Mouse (Mus musculus) thymus, postnatal 10 days (tissue): ENCODE results near the gene Gm10188.

ENCODE experiments used
- DNase-seq, 2 experiments: peaks; one replicate each; pipeline ENCODE4 v3.0.0; 2021; ENCODE audit warnings: low spot score in 2 of 2

The Gm10188 gene

GRCm38 (mm10) chr1:132195100-132195499 is 34.5 kb downstream of the Gm10188 start:
- no peak for DNase-seq

DNA sequence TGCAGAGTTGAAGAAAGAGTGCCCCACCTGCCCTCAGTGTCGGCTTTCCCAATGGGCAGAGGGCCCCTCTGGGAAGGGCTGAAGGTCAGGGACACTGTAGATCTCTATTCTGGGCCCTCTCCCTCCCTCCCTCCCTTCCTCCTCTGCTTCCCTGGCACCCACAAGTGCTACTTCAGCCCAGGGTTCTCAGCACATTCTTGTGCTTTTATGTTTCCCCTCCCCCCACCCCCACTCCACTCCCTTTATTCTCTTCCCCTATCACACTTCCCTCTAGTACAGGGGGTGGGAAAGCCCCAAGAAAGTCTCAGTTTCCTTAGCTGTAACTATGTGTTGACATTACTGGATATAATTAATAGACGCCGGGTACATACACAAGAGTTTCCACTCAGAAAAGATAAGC is 34.9 kb downstream of the Gm10188 start:
- no peak for DNase-seq

DNA sequence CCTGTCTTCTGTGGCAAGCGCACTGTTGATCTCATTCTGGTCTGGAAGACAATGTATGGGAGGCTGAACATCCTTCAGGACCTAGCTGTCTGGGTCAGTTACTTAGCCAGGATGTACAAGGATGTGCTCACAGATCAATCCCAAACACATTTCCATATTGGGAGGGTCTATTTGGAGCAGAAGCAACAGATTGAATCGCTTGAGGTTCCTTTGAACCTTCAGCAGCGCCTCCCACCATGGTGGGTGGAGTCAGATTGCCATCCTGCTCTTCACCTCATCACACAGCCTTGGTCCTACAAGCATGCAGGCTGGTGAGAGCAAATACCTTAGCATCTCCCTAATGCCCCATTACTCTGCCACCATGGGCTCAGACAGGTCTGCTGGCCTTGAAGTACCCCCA is 35.8 kb downstream of the Gm10188 start:
- DNase-seq = no peak

GRCm38 (mm10) chr1:132191786-132192680 is 37.5 kb downstream of the Gm10188 start:
- no peak for DNase-seq

DNA sequence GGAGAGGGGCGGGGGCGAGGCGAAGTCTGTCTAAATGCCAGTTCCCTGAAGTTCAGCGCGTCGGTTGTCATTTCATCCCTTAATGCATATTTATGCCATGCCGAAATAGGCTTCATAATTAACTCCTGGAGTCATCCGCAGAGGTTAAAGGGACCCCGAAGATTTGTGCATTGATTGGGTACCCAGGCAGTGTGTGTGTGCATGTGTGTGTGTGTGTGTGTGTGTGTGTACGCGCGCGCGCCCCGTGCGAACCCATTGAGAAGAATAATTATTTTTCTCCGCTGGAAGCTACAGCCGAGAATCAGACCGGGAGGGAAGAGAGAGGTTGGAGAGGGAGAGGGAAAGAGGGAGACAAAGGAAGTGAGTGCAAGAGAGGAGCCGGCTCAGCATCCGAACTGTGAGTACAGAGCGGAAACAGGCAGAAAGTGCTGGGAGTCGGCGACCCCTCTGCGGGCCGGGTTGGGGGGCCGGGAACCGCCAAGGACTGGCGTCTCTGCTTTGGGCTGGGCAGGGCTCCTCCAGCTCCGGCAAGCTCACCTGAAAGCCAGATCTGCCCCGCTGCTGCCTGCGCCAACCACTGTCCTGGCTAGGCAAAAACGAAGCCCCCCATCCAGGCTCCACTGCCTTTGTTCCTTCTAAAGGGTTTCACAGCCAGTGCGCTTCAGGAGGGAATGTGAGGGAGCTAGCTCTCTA is 38.3 kb downstream of the Gm10188 start, which contains the start of the genes Lemd1 and AC124108.1:
Lemd1 (plus strand) TSS at position 339 of the 693 bp plus-strand sequence.
AC124108.1 (plus strand) TSS at position 365 of the 693 bp plus-strand sequence.
- no peak for DNase-seq

GRCm38 (mm10) chr1:132190621-132191092 is 38.9 kb downstream of the Gm10188 start:
- DNase-seq = no peak

GRCm38 (mm10) chr1:132190040-132190513 is 39.5 kb downstream of the Gm10188 start:
- DNase-seq = no peak

DNA sequence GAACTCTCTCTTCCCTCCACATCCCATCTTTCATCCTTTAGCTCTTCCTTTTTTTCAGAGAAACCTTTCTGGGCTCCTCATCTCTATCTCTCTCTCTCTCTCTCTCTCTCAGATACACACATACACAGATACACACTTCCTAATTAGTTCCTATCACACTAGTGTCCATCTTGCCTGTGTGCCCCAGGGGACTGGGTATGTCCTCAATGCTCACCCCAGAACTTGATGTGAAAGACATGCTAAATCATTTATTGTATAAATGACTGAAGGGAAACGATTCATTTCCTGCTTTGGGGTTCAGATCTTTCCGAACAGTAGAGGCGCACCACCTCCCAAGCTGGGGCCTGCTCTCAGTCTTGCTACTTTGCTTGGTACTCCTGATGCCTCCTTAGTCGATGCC is 40.3 kb downstream of the Gm10188 start:
- DNase-seq = no peak

DNA sequence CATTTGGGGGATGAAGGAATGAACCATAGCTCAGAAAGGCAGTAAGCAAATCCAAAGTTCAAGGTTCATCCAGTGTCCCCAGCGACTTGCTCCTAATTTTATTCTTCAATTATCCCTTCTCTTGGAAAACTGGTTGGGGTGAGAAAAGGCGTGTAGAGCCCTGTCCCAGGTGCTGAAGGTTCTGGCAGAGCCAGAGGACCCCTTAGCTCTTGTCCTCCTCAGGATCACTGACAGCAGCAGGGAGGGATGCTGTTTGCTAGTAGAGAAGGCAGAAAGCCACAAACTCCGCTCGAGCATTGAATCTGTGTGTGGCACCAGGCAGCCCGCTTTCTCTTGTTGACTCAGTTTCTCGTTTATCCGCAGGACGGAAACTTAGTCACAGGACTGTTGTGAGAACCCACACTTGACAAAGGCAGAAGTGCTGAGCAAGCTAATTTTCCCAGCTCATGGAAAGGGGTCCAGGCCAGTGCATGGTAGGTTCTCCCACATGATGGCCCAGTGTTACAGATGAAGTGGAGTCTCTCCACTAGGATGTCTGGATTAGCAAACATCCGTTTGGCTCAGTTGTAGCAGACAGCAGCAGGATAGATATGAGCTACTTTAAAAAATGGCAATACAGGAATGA is 41.0 kb downstream of the Gm10188 start:
- no peak for DNase-seq

- DNase-seq = no peak
Measured at GRCm38 (mm10) chr1:132186303-132186702, 43.3 kb downstream of the Gm10188 start.
